Mouse (Mus musculus): ENCODE data around the gene Cfap57.

DNA sequence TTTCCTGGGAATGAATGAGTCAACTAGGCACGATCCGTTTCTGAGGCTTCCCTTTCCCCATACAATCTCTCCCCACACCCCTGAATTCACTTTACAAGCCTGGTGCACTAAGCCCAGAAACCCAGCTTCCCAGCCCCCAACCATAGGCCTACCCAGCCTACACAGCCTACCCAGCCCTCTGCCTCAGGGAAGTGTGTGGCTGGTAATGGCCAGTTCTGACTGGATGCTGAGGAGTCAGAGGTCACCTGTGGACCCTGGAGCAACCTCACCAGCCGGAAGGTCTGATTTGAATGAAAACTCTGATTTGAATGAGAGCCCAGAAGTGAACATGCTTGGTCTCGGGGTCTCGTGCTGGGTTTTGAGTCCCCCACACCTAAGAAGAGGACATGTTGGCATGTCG lies 92.9 kb downstream of the Cfap57 start:
- TF ChIP-seq CTCF (conservative IDR thresholded peaks at IDR 0.05; ENCODE audit: low read length) (no peak), POU5F1 (IDR thresholded peaks at IDR 0.05; ENCODE audit: borderline replicate concordance, low read length) (no peak), NANOG (IDR thresholded peaks at IDR 0.05; ENCODE audit: borderline replicate concordance, low read length) (no peak)
